Mouse (Mus musculus) thymus, adult 2 months (tissue): ENCODE measurements around the gene Slc22a14.

Experiments used
- CTCF ChIP-seq: fragments of 200-500 bp; IDR thresholded peaks from 2 replicates; pipeline ENCODE4 v1.5.1; 2012; ENCODE audit warnings: mild to moderate bottlenecking, control low read depth, low read length, moderate library complexity, borderline replicate concordance; ENCODE audit not compliant: control insufficient read depth, poor library complexity, insufficient read depth; ENCODE audit errors: extremely low read depth
- POLR2A ChIP-seq: fragments of 200-500 bp; IDR thresholded peaks from 2 replicates; pipeline ENCODE4 v1.6.1; 2012; ENCODE audit warnings: mild to moderate bottlenecking, low read length, control low read depth, moderate library complexity; ENCODE audit not compliant: control insufficient read depth, poor library complexity, insufficient read depth; ENCODE audit errors: extremely low read depth

GRCm38 (mm10) chr9:119357331-119358057, 7.9 kb downstream of the Slc22a14 start, which contains the start of gene Xylb:
- TF ChIP-seq POLR2A = 0 out of 2 replicates have a peak, but pooled peaks have one; percentile 20
- TF ChIP-seq CTCF = peak; percentile 62; the same call in 1 of the 2 replicates
